Mouse (Mus musculus) right cerebral cortex, postnatal 25 days (tissue): ENCODE measurements around the gene Msmp.
"Not testable (repeated sequence)": the region's sequence is repeated elsewhere in the genome, so short reads cannot be mapped to it uniquely, and the experiment has no call there.

ENCODE experiments used
- DNase-seq: peaks from one replicate; pipeline ENCODE4 v3.0.0; 2022

Gene Msmp

GRCm38 (mm10) chr4:43584444-43585416 is at the start of gene Msmp:
Msmp (minus strand) TSS chr4:43584494.
- DNase-seq: no peak

GRCm38 (mm10) chr4:43633736-43634135 is 49.4 kb upstream of the Msmp start:
- no peak for DNase-seq

- DNase-seq: no peak
These were observed 49.0 kb upstream of the Msmp start for GRCm38 (mm10) chr4:43633296-43633695.

- peak; percentile 25 for DNase-seq
These were observed 47.9 kb upstream of the Msmp start for GRCm38 (mm10) chr4:43631956-43632920.

- peak; percentile 57 for DNase-seq
These were observed 47.0 kb upstream of the Msmp start, which contains the start of gene Npr2 for GRCm38 (mm10) chr4:43631046-43631955. Npr2 (plus strand) TSS chr4:43631935.

- no peak for DNase-seq
These were observed 46.4 kb upstream of the Msmp start for GRCm38 (mm10) chr4:43630671-43631045.

- DNase-seq: peak; percentile 79
These were observed 45.8 kb upstream of the Msmp start for GRCm38 (mm10) chr4:43630030-43630581.

- DNase-seq: no peak
These were observed 45.0 kb upstream of the Msmp start for GRCm38 (mm10) chr4:43629106-43629817.

GRCm38 (mm10) chr4:43620146-43620778 is 36.0 kb upstream of the Msmp start:
- DNase-seq: no peak

- DNase-seq: no peak
These were observed 28.9 kb upstream of the Msmp start for GRCm38 (mm10) chr4:43613060-43613730.

- DNase-seq: no peak
These were observed 28.2 kb upstream of the Msmp start for GRCm38 (mm10) chr4:43612534-43612933.

GRCm38 (mm10) chr4:43604751-43605685 is 20.7 kb upstream of the Msmp start:
- DNase-seq: no peak

- no peak for DNase-seq
These were observed 19.8 kb upstream of the Msmp start for GRCm38 (mm10) chr4:43604099-43604498.

GRCm38 (mm10) chr4:43600195-43600934 is 16.1 kb upstream of the Msmp start:
- no peak for DNase-seq

- no peak for DNase-seq
These were observed 14.5 kb upstream of the Msmp start for GRCm38 (mm10) chr4:43598650-43599380.

- no peak for DNase-seq
These were observed 13.9 kb upstream of the Msmp start for GRCm38 (mm10) chr4:43598200-43598599.

GRCm38 (mm10) chr4:43596597-43596996 is 12.3 kb upstream of the Msmp start:
- not testable (repeated sequence) for DNase-seq
